Mouse (Mus musculus): ENCODE results near the gene Tnfrsf25. TPM values are rescaled to one million over a fixed set of nuclear protein-coding genes. Genes with fewer than 3 reads are reported as not detected.

The Tnfrsf25 gene
- polyA plus RNA-seq, 1 experiment from 2014 or later, result 1.9 TPM

- Histone ChIP-seq H3K9me3 (no peaks in the 10 kb centered on the region), H3K36me3 (no peaks in the 10 kb centered on the region), H3K4me2 (replicated peaks) (no peak overlapping the region), H3K4me3 (no peak overlapping the region), H3K27ac (no peak overlapping the region), H3K9ac (no peak overlapping the region), H3K27me3 (no peaks in the 10 kb centered on the region), H3K4me1 (no peaks in the 10 kb centered on the region)
- no peak for ATAC-seq (ENCODE audit: low FRiP score, low read depth)
- 60% methylated on average over 7 of the region's 7 CpGs for WGBS
These were observed 35.8 kb upstream of the Tnfrsf25 start for GRCm38 (mm10) chr4:152079931-152080330.

GRCm38 (mm10) chr4:152083611-152084220, 32.0 kb upstream of the Tnfrsf25 start:
- ATAC-seq (ENCODE audit: low FRiP score, low read depth), result no peak
- 0 out of 2 replicates have a peak, but pooled peaks cover 4% of the 10 kb centered on the region for H3K9me3 ChIP-seq

GRCm38 (mm10) chr4:152084616-152085015, 31.1 kb upstream of the Tnfrsf25 start:
- H3K9ac ChIP-seq, result no peak overlapping the region
- 0 out of 2 replicates have a peak, but pooled peaks cover 4% of the 10 kb centered on the region for H3K9me3 ChIP-seq
- H3K4me1 ChIP-seq, result peaks cover 21% of the 10 kb centered on the region
- no peak for ATAC-seq (ENCODE audit: low FRiP score, low read depth)
- H3K36me3 ChIP-seq, result peaks cover 9% of the 10 kb centered on the region; the same call in 1 of the 2 replicates
- WGBS, result 87% methylated on average over 7 of the region's 7 CpGs
- no peak overlapping the region for H3K4me2 ChIP-seq (replicated peaks)
- no peaks in the 10 kb centered on the region for H3K27me3 ChIP-seq
- no peak overlapping the region for H3K4me3 ChIP-seq
- H3K27ac ChIP-seq, result no peak overlapping the region

More at GRCm38 (mm10) chr4:152083611-152084220, 32.0 kb upstream of the Tnfrsf25 start:
- H3K27ac ChIP-seq, result no peak overlapping the region
- 0 out of 2 replicates have a peak, but pooled peaks cover under 1% of the 10 kb centered on the region for H3K36me3 ChIP-seq
- H3K4me1 ChIP-seq, result peaks cover 17% of the 10 kb centered on the region
- H3K4me3 ChIP-seq, result no peak overlapping the region
- H3K9ac ChIP-seq, result no peak overlapping the region
- 64% methylated on average over 7 of the region's 7 CpGs for WGBS
- no peaks in the 10 kb centered on the region for H3K27me3 ChIP-seq
- H3K4me2 ChIP-seq (replicated peaks), result no peak overlapping the region

GRCm38 (mm10) chr4:152086505-152087210, 29.1 kb upstream of the Tnfrsf25 start:
- H3K36me3 ChIP-seq, result peaks cover 11% of the 10 kb centered on the region; the same call in 1 of the 2 replicates
- peak overlapping the region; percentile 90 for H3K4me2 ChIP-seq (replicated peaks)
- 0 out of 2 replicates have a peak, but pooled peaks cover 4% of the 10 kb centered on the region for H3K9me3 ChIP-seq
- H3K4me1 ChIP-seq, result peaks cover 24% of the 10 kb centered on the region
- peak; percentile 88 for ATAC-seq (ENCODE audit: low FRiP score, low read depth)
- no peaks in the 10 kb centered on the region for H3K27me3 ChIP-seq
- peak overlapping the region; percentile 89 for H3K9ac ChIP-seq
- 0% methylated on average over 54 of the region's 92 CpGs for WGBS
- H3K4me3 ChIP-seq, result peak overlapping the region; percentile 83
- H3K27ac ChIP-seq, result peak overlapping the region; percentile 58

GRCm38 (mm10) chr4:152087211-152088081, 28.3 kb upstream of the Tnfrsf25 start:
- H3K36me3 ChIP-seq, result peaks cover 11% of the 10 kb centered on the region; the same call in 1 of the 2 replicates
- no peaks in the 10 kb centered on the region for H3K27me3 ChIP-seq
- H3K9me3 ChIP-seq, result 0 out of 2 replicates have a peak, but pooled peaks cover 4% of the 10 kb centered on the region
- H3K4me3 ChIP-seq, result peak overlapping the region; percentile 83
- H3K9ac ChIP-seq, result peak overlapping the region; percentile 89
- H3K27ac ChIP-seq, result peak overlapping the region; percentile 58
- H3K4me1 ChIP-seq, result peaks cover 28% of the 10 kb centered on the region
- WGBS, result 5% methylated on average over 12 of the region's 12 CpGs
- no peak for ATAC-seq (ENCODE audit: low FRiP score, low read depth)
- H3K4me2 ChIP-seq (replicated peaks), result peak overlapping the region; percentile 90

- H3K9ac ChIP-seq, result peak overlapping the region; percentile 55
- H3K27ac ChIP-seq, result no peak overlapping the region
- H3K36me3 ChIP-seq, result peaks cover 11% of the 10 kb centered on the region; the same call in 1 of the 2 replicates
- no peaks in the 10 kb centered on the region for H3K27me3 ChIP-seq
- H3K4me1 ChIP-seq, result peaks cover 35% of the 10 kb centered on the region
- 44% methylated on average over 4 of the region's 4 CpGs for WGBS
- peak overlapping the region; percentile 83; the same call in 1 of the 2 replicates for H3K4me3 ChIP-seq
- peak overlapping the region; percentile 90 for H3K4me2 ChIP-seq (replicated peaks)
- no peak for ATAC-seq (ENCODE audit: low FRiP score, low read depth)
- 0 out of 2 replicates have a peak, but pooled peaks cover 4% of the 10 kb centered on the region for H3K9me3 ChIP-seq
These were observed 27.6 kb upstream of the Tnfrsf25 start for GRCm38 (mm10) chr4:152088133-152088532.

GRCm38 (mm10) chr4:152088556-152089120, 27.1 kb upstream of the Tnfrsf25 start:
- no peak for ATAC-seq (ENCODE audit: low FRiP score, low read depth)
- H3K9ac ChIP-seq, result peak overlapping the region; percentile 55
- H3K27me3 ChIP-seq, result no peaks in the 10 kb centered on the region
- 0 out of 2 replicates have a peak overlapping the region, but pooled peaks have one; percentile 83 for H3K4me3 ChIP-seq
- H3K36me3 ChIP-seq, result peaks cover 11% of the 10 kb centered on the region; the same call in 1 of the 2 replicates
- 49% methylated on average over 8 of the region's 8 CpGs for WGBS
- peak overlapping the region; percentile 90 for H3K4me2 ChIP-seq (replicated peaks)
- no peak overlapping the region for H3K27ac ChIP-seq
- 0 out of 2 replicates have a peak, but pooled peaks cover 4% of the 10 kb centered on the region for H3K9me3 ChIP-seq
- peaks cover 35% of the 10 kb centered on the region for H3K4me1 ChIP-seq

- H3K9me3 ChIP-seq, result 0 out of 2 replicates have a peak, but pooled peaks cover 4% of the 10 kb centered on the region
- H3K4me1 ChIP-seq, result peaks cover 35% of the 10 kb centered on the region
- H3K27ac ChIP-seq, result no peak overlapping the region
- H3K4me3 ChIP-seq, result no peak overlapping the region
- no peaks in the 10 kb centered on the region for H3K27me3 ChIP-seq
- no peak for ATAC-seq (ENCODE audit: low FRiP score, low read depth)
- no peak overlapping the region for H3K4me2 ChIP-seq (replicated peaks)
- H3K9ac ChIP-seq, result no peak overlapping the region
- peaks cover 11% of the 10 kb centered on the region; the same call in 1 of the 2 replicates for H3K36me3 ChIP-seq
- 85% methylated on average over 9 of the region's 9 CpGs for WGBS
These were observed 25.5 kb upstream of the Tnfrsf25 start for GRCm38 (mm10) chr4:152090191-152090590.

- no peaks in the 10 kb centered on the region for H3K27me3 ChIP-seq
- H3K4me2 ChIP-seq (replicated peaks), result no peak overlapping the region
- no peaks in the 10 kb centered on the region for H3K9me3 ChIP-seq
- no peak overlapping the region for H3K4me3 ChIP-seq
- H3K9ac ChIP-seq, result peak overlapping the region; percentile 31
- ATAC-seq (ENCODE audit: low FRiP score, low read depth), result 0 out of 2 replicates have a peak, but pooled peaks have one; percentile 18
- peaks cover 11% of the 10 kb centered on the region; the same call in 1 of the 2 replicates for H3K36me3 ChIP-seq
- H3K4me1 ChIP-seq, result peaks cover 48% of the 10 kb centered on the region
- H3K27ac ChIP-seq, result no peak overlapping the region
- 75% methylated on average over 8 of the region's 8 CpGs for WGBS
These were observed 22.9 kb upstream of the Tnfrsf25 start for GRCm38 (mm10) chr4:152092751-152093293.

- ATAC-seq (ENCODE audit: low FRiP score, low read depth), result no peak
These were observed 21.5 kb upstream of the Tnfrsf25 start for GRCm38 (mm10) chr4:152094233-152094632.

More at GRCm38 (mm10) chr4:152094233-152094632, 21.5 kb upstream of the Tnfrsf25 start:
- Histone ChIP-seq H3K27me3 (no peaks in the 10 kb centered on the region), H3K9me3 (no peaks in the 10 kb centered on the region), H3K9ac (no peak overlapping the region), H3K36me3 (peaks cover 6% of the 10 kb centered on the region; the same call in 1 of the 2 replicates), H3K4me3 (no peak overlapping the region), H3K27ac (no peak overlapping the region), H3K4me1 (peaks cover 42% of the 10 kb centered on the region), H3K4me2 (replicated peaks) (no peak overlapping the region)
- 93% methylated on average over 12 of the region's 12 CpGs for WGBS
